Mouse (Mus musculus) heart, adult 2 months (tissue): ENCODE results near the gene BC004004.

ENCODE experiments used
- CTCF ChIP-seq: fragments of 200-600 bp; IDR thresholded peaks from 2 replicates; pipeline ENCODE4 v1.8.1; 2022; ENCODE audit warnings: antibody characterized with exemption, mild to moderate bottlenecking, moderate library complexity
- POLR2A ChIP-seq: fragments of 200-500 bp; IDR thresholded peaks from 2 replicates; pipeline ENCODE4 v1.6.1; 2011; ENCODE audit warnings: mild to moderate bottlenecking, low read depth, low read length, control low read depth; ENCODE audit not compliant: insufficient read depth

GRCm38 (mm10) chr17:29258921-29259320, 9.7 kb upstream of the BC004004 start:
- TF ChIP-seq CTCF, result no peak
- no peak for TF ChIP-seq POLR2A
